Mouse (Mus musculus) C2C12 (cell line): ENCODE measurements around the gene Trp53rkb.

Source experiments
- MAX ChIP-seq: IDR thresholded peaks from one replicate; pipeline ENCODE4 v1.6.1; 2011; ENCODE audit warnings: mild to moderate bottlenecking, control low read depth
- MYOG ChIP-seq: IDR thresholded peaks from one replicate; pipeline ENCODE4 v1.6.1; 2011; ENCODE audit not compliant: control insufficient read depth, insufficient read length; ENCODE audit errors: extremely low read depth

- no peak for TF ChIP-seq MYOG
- no peak for TF ChIP-seq MAX
Observed at GRCm38 (mm10) chr2:166824998-166825397, 32.7 kb downstream of the Trp53rkb start.
